Mouse (Mus musculus): ENCODE results near the gene Dnmt3c.

GRCm38 (mm10) chr2:153651681-153652080 lies 44.8 kb upstream of the Dnmt3c start:
- no peak for TF ChIP-seq GABPA (IDR thresholded peaks at IDR 0.05; ENCODE audit: insufficient replicate concordance, low read depth, low read length)
- TF ChIP-seq TCF12 (IDR thresholded peaks at IDR 0.05; ENCODE audit: low read depth, low read length): no peak
- no peak for TF ChIP-seq CHD2 (IDR thresholded peaks at IDR 0.05; ENCODE audit: low read length)
- no peak for TF ChIP-seq POLR2A (IDR thresholded peaks at IDR 0.05; ENCODE audit: low read depth, low read length)
- no peak for TF ChIP-seq ZC3H11A (IDR thresholded peaks at IDR 0.05; ENCODE audit: low read depth, low read length)
- no peak for TF ChIP-seq MAX (IDR thresholded peaks at IDR 0.05; ENCODE audit: low read length)

Measured in CH12.LX (cell line).